Mouse (Mus musculus) neural tube, embryonic 15.5 days (tissue): Measurements from ENCODE around the gene 6330409D20Rik. TPM values are rescaled to one million over a fixed set of nuclear protein-coding genes. Genes with fewer than 3 reads are reported as not detected.

ENCODE experiments used
- ATAC-seq: fragments of 200-750 bp; cut with Nextera tagmentation; 2 replicates; pipeline ENCODE4 v1.8.0; 2017; ENCODE audit warnings: mild to moderate bottlenecking, moderate TSS enrichment, moderate library complexity; ENCODE audit not compliant: low FRiP score
- H3K27ac ChIP-seq: fragments of 300-500 bp; sonication (generic); replicated peaks from 2 replicates; pipeline ENCODE4 v1.5.1; 2015; ENCODE audit warnings: mild to moderate bottlenecking, inconsistent platforms
- H3K27me3 ChIP-seq: fragments of 300-500 bp; sonication (generic); replicated peaks from 2 replicates; pipeline ENCODE4 v1.6.1; 2015; ENCODE audit warnings: inconsistent platforms
- H3K36me3 ChIP-seq: fragments of 300-500 bp; sonication (generic); 2 replicates; pipeline ENCODE4 v1.6.1; 2015; ENCODE audit warnings: inconsistent platforms
- H3K4me1 ChIP-seq: fragments of 300-500 bp; sonication (generic); 2 replicates; pipeline ENCODE4 v1.6.1; 2015; ENCODE audit warnings: inconsistent platforms
- H3K4me2 ChIP-seq: fragments of 300-500 bp; sonication (generic); 2 replicates; pipeline ENCODE4 v1.6.1; 2015; ENCODE audit warnings: inconsistent platforms, mild to moderate bottlenecking, moderate library complexity
- H3K4me3 ChIP-seq: fragments of 300-500 bp; sonication (generic); replicated peaks from 2 replicates; pipeline ENCODE4 v1.5.1; 2015; ENCODE audit warnings: mild to moderate bottlenecking, inconsistent platforms
- H3K9ac ChIP-seq: fragments of 300-500 bp; sonication (generic); replicated peaks from 2 replicates; pipeline ENCODE4 v1.6.1; 2015; ENCODE audit warnings: mild to moderate bottlenecking, inconsistent platforms
- H3K9me3 ChIP-seq: fragments of 300-500 bp; sonication (generic); replicated peaks from 2 replicates; pipeline ENCODE4 v1.6.1; 2016; ENCODE audit warnings: inconsistent platforms
- WGBS: fragments of 180-500 bp; shearing (Covaris S2); methylation state at CpG from one replicate; pipeline ENCODE4 v1.1.7; 2015; ENCODE audit warnings: mixed read lengths; 5-methylcytosine and 5-hydroxymethylcytosine counted together
- polyA plus RNA-seq: library from polyadenylated mRNA; unstranded; fragments of >200 nt; fragmentation: Nextera tagmentation; extraction: Ambion mirVana; gene quantifications from 2 replicates; pipeline ENCODE4 v1.2.1, GENCODE M21; 2015

The 6330409D20Rik gene
- polyA plus RNA-seq, 1 experiment from 2014 or later, result 2.9 TPM

DNA sequence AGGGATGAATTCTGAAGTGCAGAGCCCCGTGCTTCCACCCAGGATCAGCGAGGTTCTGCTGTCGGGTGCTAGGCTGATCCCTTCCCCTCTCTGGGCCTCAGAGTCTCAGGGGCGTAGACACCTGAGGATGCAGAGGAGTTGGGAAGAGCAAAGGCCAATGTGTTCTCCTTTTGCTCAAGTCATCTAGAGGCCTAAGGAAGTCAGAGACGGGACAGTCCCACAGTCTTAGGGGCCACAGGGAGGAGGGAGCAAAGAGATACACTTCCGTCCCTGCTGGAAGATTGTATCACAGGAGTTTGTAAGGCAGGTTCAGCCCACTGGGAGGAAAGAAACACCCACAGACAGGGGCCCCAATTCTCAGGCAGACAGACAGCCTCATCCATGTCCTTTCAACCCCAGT lies 18.8 kb downstream of the 6330409D20Rik start:
- Histone ChIP-seq H3K27ac (no peak overlapping the region), H3K4me2 (no peak overlapping the region), H3K36me3 (no peaks in the 10 kb centered on the region), H3K4me3 (no peak overlapping the region), H3K27me3 (no peaks in the 10 kb centered on the region), H3K9me3 (no peaks in the 10 kb centered on the region), H3K9ac (no peak overlapping the region), H3K4me1 (peaks cover 5% of the 10 kb centered on the region; the same call in 1 of the 2 replicates)
- 70% methylated on average over 6 of the region's 6 CpGs for WGBS
- ATAC-seq, result no peak

DNA sequence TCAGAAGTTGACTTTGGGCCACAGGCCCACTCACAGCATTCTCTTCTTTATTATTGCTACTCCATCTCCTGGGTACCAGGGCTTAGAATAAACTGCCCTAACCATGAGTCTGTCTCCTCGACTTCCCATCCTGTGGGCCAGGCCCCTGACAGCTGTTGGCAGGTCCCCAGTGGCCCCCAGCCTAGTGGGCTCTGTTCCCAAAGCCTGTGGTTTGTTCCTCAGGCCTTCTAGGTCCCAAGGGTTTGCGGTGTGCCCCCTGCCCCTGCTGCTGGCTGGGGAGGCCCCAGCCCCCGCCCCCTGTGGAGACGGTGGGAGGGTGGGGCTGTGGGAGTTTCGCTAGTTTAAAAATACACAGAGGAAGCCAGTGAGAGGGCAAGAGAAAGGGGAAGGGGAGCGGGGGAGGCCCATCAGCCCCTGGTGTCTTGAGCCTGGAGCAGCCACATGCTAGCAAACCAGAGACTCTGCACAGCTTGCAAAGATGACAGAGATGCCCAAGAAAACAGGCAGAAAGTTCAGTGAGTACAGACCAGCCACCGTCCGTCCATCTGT lies 20.1 kb downstream of the 6330409D20Rik start, which contains the start of gene Sh2d3c:
TSS of gene Sh2d3c (plus strand) at position 375 of the 549 bp plus-strand sequence.
- H3K9ac ChIP-seq, result no peak within 1 kb of the TSS

DNA sequence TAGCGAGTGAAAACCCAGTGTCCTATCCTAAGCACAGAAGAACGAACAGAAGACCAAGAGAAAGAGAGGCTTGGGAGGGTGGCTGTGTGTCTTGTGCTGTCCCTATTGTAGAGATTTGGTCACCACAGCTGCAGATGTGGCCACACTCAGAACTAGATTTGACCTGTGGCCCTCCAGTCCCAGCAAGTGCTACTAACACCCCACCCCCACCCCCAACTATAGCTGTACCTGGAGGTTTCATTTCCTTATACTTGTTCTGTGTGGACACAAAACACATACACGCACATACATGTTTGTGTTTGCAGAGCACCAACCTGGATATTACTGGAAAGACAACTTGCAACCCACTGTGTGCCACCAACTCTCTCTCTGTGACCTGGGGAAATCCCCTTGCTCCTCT lies 20.8 kb downstream of the 6330409D20Rik start:
- Histone ChIP-seq H3K36me3 (no peaks in the 10 kb centered on the region), H3K9me3 (no peaks in the 10 kb centered on the region), H3K9ac (no peak overlapping the region), H3K27me3 (no peaks in the 10 kb centered on the region), H3K27ac (no peak overlapping the region), H3K4me2 (no peak overlapping the region), H3K4me1 (peaks cover 4% of the 10 kb centered on the region; the same call in 1 of the 2 replicates), H3K4me3 (no peak overlapping the region)
- WGBS, result 90% methylated on average over 3 of the region's 3 CpGs
- ATAC-seq, result no peak

More for the DNA sequence above, 20.1 kb downstream of the 6330409D20Rik start, which contains the start of gene Sh2d3c:
- peak within 1 kb of the TSS; percentile 6 for H3K4me2 ChIP-seq
- 0 out of 2 replicates have a peak, but pooled peaks cover 2% of the 10 kb centered on the region for H3K4me1 ChIP-seq
- WGBS, result 51% methylated on average over 8 of the region's 8 CpGs
- no peaks in the 10 kb centered on the region for H3K36me3 ChIP-seq
- H3K27ac ChIP-seq, result no peak within 1 kb of the TSS
- H3K9me3 ChIP-seq, result no peaks in the 10 kb centered on the region
- ATAC-seq, result no peak
- H3K27me3 ChIP-seq, result no peaks in the 10 kb centered on the region
- no peak within 1 kb of the TSS for H3K4me3 ChIP-seq

DNA sequence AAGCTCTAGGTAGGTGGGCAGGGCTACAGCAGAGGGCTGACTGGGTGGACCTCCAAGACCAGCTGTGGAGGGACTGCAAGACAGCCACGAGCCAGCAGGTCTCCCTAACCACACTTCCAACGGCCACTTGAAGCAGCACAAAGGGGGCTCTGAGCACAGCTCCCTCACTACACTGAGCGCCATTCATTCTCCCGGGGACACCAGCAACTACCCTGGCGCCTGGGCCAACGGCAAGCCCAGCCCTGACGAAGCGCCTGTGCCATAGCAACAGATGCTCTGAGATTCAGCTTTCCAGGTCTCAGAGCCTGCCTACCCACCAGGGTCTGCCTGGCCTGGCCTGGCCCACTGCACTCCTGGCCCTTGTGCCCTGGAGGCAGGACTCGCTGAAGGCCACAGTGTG lies 22.1 kb downstream of the 6330409D20Rik start:
- Histone ChIP-seq H3K9ac (no peak overlapping the region), H3K27ac (no peak overlapping the region; the same call in 1 of the 2 replicates), H3K27me3 (no peaks in the 10 kb centered on the region), H3K4me1 (peaks cover 17% of the 10 kb centered on the region), H3K4me2 (no peak overlapping the region), H3K36me3 (no peaks in the 10 kb centered on the region), H3K4me3 (no peak overlapping the region), H3K9me3 (no peaks in the 10 kb centered on the region)
- peak; percentile 46; the same call in 1 of the 2 replicates for ATAC-seq
- WGBS, result 29% methylated on average over 9 of the region's 9 CpGs

DNA sequence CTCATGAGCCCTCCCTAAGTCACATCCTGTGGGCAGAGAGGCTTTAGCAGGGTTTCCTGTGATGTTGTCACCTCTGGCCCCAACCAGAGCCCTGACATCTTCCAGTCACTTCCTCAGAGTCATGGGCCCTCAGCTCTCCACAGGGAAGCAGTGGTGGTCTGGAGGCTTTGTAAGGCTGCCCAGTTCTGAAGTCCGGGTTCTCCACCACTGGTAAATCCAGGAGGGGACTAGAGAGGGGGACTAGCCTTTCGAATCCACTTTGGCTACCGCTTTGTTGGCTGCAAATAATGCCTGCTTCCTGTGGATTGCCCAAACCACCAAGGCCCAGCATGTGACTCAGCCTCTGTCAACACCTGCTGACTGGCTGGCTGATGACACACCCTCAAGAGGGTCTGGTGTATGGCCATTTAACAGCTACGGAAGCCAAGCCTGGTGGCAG lies 25.8 kb downstream of the 6330409D20Rik start:
- no peak for ATAC-seq
- no peaks in the 10 kb centered on the region for H3K9me3 ChIP-seq
- no peak overlapping the region for H3K4me3 ChIP-seq
- H3K27me3 ChIP-seq, result no peaks in the 10 kb centered on the region
- H3K36me3 ChIP-seq, result peaks cover 7% of the 10 kb centered on the region
- H3K4me2 ChIP-seq, result no peak overlapping the region
- H3K4me1 ChIP-seq, result peaks cover 37% of the 10 kb centered on the region
- 0 out of 2 replicates have a peak overlapping the region, but pooled peaks have one; percentile 24 for H3K9ac ChIP-seq
- WGBS, result 72% methylated on average over 4 of the region's 4 CpGs
- H3K27ac ChIP-seq, result peak overlapping the region; percentile 99; the same call in 1 of the 2 replicates

DNA sequence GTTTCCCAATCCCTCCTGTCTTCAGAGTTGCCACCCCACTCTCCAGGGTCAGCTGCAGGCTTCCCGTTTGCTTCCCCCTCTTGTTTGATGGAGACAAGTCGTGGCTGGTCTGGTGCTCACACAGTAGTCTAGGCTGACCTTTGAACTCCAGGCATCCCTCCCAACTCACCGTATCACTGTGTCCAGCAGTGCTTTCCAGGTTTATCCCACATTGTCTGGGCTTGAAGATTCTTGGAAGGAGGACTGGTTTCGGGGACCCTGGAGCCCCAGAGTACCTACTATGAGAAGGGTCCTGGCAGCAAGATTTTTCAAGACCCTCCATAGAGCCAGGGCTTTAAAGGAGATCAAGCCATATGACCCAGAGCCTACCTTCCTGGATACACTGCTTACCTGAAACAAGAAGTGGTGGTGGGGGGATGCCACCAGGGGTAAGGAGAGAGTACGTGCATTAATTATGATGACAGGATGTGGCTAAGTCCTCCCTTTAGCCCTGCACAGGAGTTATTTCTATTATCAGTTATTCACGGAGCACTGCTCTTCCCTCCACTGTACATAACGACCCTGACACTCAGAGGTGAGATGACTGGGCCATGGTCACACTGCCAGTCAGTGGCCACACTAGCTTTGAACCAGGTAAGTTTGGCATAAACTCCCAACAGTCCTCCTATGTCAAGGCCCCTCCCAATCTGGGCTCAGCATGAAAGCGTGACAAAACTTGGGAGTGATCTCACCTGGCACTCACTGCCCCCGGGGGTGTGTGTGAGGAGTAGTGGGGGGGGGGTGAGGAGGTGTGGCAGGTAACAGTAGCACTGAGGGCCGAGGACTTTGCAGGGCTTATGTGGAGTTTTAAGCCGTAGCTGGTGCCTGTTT lies 26.5 kb downstream of the 6330409D20Rik start:
- Histone ChIP-seq H3K27me3 (no peaks in the 10 kb centered on the region), H3K4me3 (peak overlapping the region; percentile 93)
- WGBS, result 67% methylated on average over 11 of the region's 11 CpGs

DNA sequence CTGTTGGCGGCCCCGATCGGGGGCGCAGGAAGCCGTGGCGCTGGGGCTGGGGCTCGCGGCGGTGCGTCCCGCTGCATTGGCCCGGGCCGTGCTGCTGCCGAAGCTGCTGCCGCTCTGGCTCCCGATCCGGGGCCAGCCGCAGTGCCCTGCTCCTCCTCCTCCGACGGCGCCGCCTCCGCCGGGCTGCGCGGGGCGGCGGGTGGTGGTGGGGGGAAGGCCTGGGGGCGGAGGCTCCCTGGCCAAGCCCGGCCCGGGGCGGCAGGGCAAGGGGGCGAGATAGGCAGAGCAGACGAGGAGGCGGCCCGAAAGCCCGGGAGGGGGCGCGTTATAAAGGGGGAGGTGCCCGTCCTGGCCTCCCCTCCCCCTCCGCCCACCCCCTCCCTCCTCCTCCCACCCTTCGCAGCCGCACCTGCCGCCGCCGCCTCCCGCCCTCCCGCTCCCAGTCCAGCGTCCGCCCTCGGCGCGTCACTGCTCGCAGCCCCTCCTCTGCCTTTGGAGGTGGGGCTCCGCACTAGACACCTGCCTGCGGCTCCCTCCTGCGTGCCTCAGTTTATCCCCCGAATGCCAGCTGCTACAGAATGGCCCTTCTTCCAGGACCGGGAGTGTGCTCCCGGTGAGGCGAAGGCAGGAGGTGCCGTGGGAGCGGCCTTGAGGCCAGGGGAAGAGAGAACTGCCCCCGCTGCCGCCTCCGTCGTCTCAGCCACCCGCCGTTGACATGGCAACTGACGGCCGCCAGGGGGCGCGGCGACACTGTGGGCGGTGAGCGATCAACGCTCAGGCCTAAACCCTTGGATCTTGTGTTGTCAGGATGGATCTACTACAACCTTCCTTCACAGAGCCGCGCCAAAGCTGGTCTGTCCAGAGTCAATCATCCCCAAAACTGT lies 27.6 kb downstream of the 6330409D20Rik start, which contains the start of gene Cdk9:
TSS of gene Cdk9 (minus strand) at position 143 of the 884 bp plus-strand sequence.
- Histone ChIP-seq H3K9ac (peak within 1 kb of the TSS; percentile 83), H3K4me1 (peaks cover 39% of the 10 kb centered on the region), H3K27ac (peak within 1 kb of the TSS; percentile 99), H3K4me2 (peak within 1 kb of the TSS; percentile 97), H3K9me3 (no peaks in the 10 kb centered on the region), H3K27me3 (no peaks in the 10 kb centered on the region), H3K4me3 (peak within 1 kb of the TSS; percentile 93), H3K36me3 (peaks cover 25% of the 10 kb centered on the region)
- WGBS, result under 1% methylated on average over 56 of the region's 79 CpGs
- ATAC-seq, result peak; percentile 91

More for the DNA sequence above, 26.5 kb downstream of the 6330409D20Rik start:
- ATAC-seq, result no peak
- peak overlapping the region; percentile 83 for H3K9ac ChIP-seq
- peak overlapping the region; percentile 97 for H3K4me2 ChIP-seq
- peaks cover 13% of the 10 kb centered on the region for H3K36me3 ChIP-seq
- no peaks in the 10 kb centered on the region for H3K9me3 ChIP-seq
- peaks cover 40% of the 10 kb centered on the region for H3K4me1 ChIP-seq
- peak overlapping the region; percentile 99 for H3K27ac ChIP-seq

DNA sequence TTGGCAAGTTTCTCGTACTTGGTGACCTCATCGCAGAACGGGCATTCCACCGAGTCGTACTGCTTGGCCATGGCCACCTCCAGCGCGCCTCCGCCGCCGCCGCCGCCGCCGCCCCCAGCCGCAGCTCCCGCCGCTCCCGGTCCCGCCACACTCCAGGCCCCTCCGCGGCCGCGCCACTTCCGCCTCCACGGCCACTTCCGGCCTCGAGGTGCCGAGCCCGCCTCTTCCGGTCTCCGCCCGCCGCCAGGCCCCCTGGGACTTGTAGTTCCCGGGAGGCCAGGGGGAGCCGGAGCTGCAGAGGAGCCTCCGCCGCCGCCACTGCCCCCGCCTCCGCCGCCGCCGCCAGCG lies 28.3 kb downstream of the 6330409D20Rik start:
- peak overlapping the region; percentile 93 for H3K4me3 ChIP-seq
- ATAC-seq, result peak; percentile 90
- H3K9me3 ChIP-seq, result no peaks in the 10 kb centered on the region
- 0% methylated on average over 28 of the region's 44 CpGs for WGBS
- no peaks in the 10 kb centered on the region for H3K27me3 ChIP-seq
- H3K36me3 ChIP-seq, result peaks cover 31% of the 10 kb centered on the region
- H3K4me2 ChIP-seq, result peak overlapping the region; percentile 97
- peak overlapping the region; percentile 83 for H3K9ac ChIP-seq
- H3K27ac ChIP-seq, result peak overlapping the region; percentile 99
- peaks cover 39% of the 10 kb centered on the region for H3K4me1 ChIP-seq

DNA sequence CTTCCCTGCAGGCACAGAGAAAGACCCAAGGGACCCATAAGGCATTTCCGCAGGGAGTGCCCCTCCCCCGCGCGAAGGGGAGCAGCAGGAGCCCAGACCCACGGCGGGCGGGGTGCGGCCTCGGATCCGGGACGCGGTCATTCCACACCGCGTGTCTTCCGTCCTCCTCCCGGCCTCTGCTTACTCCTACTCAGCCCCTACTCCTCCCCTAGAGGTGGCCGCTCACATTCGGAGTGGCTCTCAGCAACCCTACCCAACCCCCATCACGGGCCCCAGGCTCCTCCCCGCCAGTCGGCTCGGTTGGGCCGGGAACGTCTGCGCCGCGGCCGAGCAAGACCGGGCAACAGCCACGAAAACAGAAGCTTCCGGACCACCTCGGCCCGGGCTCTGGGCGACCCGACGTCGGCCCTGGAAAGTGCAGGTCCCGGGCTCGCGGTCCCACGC lies 28.7 kb downstream of the 6330409D20Rik start:
- H3K4me2 ChIP-seq, result peak overlapping the region; percentile 97
- WGBS, result under 1% methylated on average over 41 of the region's 41 CpGs
- no peaks in the 10 kb centered on the region for H3K27me3 ChIP-seq
- H3K4me3 ChIP-seq, result peak overlapping the region; percentile 93
- ATAC-seq, result peak; percentile 33; the same call in 1 of the 2 replicates
- H3K4me1 ChIP-seq, result peaks cover 39% of the 10 kb centered on the region
- peak overlapping the region; percentile 99 for H3K27ac ChIP-seq
- H3K9ac ChIP-seq, result peak overlapping the region; percentile 83
- peaks cover 34% of the 10 kb centered on the region for H3K36me3 ChIP-seq
- no peaks in the 10 kb centered on the region for H3K9me3 ChIP-seq

DNA sequence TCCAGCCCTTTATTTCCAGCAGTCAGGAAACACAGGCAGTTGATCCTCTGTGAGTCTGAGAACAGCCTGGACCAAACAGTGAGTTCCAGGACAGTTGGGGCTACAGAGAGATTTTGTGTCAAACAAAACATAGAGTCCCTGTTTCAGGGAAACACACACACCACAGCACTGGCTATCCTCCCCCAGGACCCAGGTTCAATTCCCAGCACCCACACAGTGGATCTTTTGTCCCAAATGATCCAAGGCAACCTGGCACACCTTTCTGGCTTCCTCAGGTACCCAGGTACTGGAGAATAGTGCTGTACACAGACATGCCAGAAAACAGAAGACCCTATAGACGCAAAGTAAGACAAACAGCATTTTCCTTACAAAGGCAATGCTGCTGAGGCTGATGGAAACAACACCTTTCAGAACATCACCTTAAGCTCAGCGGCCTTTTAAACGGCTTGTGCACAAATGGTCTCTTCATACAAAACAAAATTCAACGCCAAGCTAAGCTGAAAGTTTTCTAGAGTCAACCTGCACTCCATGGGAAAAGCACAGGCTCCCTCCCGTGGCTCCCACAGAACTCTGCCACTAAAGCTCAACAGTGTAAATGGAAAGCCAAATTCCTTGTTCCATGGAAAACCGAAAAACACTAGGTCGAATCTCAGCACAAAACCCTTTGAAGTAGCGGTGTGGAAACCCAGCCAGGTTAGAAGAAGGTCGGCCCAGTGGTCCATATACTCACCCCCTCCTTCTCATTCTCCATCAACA lies 29.3 kb downstream of the 6330409D20Rik start:
- no peak for ATAC-seq

More for the DNA sequence above, 29.3 kb downstream of the 6330409D20Rik start:
- peak overlapping the region; percentile 99 for H3K27ac ChIP-seq
- no peaks in the 10 kb centered on the region for H3K9me3 ChIP-seq
- peaks cover 40% of the 10 kb centered on the region for H3K36me3 ChIP-seq
- peaks cover 39% of the 10 kb centered on the region for H3K4me1 ChIP-seq
- 31% methylated on average over 9 of the region's 9 CpGs for WGBS
- no peaks in the 10 kb centered on the region for H3K27me3 ChIP-seq
- peak overlapping the region; percentile 93 for H3K4me3 ChIP-seq
- peak overlapping the region; percentile 97 for H3K4me2 ChIP-seq
- peak overlapping the region; percentile 83 for H3K9ac ChIP-seq
